Mouse (Mus musculus): ENCODE measurements at regions not wholly inside any gene's neighbourhood (a gene's known extent, or its start where the extent isn't known, plus 50 kb on each side); places are given as distances from the start of the nearest gene placed in this dataset.
A peak's percentile ranks its signal among the peaks of the same experiment; 100 is the strongest.

GRCm38 (mm10) chr3:52929827-52930605 is 87.0 kb downstream of the Cog6 start:
- ATAC-seq (ENCODE audit: low TSS enrichment) = no peak

- no peak for ATAC-seq (ENCODE audit: low TSS enrichment)
These were observed 89.6 kb downstream of the Cog6 start for GRCm38 (mm10) chr3:52927361-52927841.

GRCm38 (mm10) chr3:52926549-52926948 is 90.5 kb downstream of the Cog6 start:
- ATAC-seq (ENCODE audit: low TSS enrichment) = no peak

GRCm38 (mm10) chr3:52925223-52925622 is 91.8 kb downstream of the Cog6 start:
- no peak for ATAC-seq (ENCODE audit: low TSS enrichment)

- ATAC-seq (ENCODE audit: low TSS enrichment) = no peak
These were observed 92.4 kb downstream of the Cog6 start for GRCm38 (mm10) chr3:52924631-52925030.

GRCm38 (mm10) chr3:52923824-52924559 is 93.0 kb downstream of the Cog6 start:
- no peak for ATAC-seq (ENCODE audit: low TSS enrichment)

- no peak for ATAC-seq (ENCODE audit: low TSS enrichment)
These were observed 94.6 kb downstream of the Cog6 start for GRCm38 (mm10) chr3:52922411-52922810.

- ATAC-seq (ENCODE audit: low TSS enrichment) = peak; percentile 70
These were observed 110.0 kb downstream of the Cog6 start for GRCm38 (mm10) chr3:52906823-52907564.

- no peak for ATAC-seq (ENCODE audit: low TSS enrichment)
These were observed 113.0 kb downstream of the Cog6 start for GRCm38 (mm10) chr3:52904028-52904427.

- no peak for ATAC-seq (ENCODE audit: low TSS enrichment)
These were observed 119.4 kb downstream of the Cog6 start for GRCm38 (mm10) chr3:52897665-52898064.

GRCm38 (mm10) chr3:52896462-52896861 is 120.6 kb downstream of the Cog6 start:
- ATAC-seq (ENCODE audit: low TSS enrichment) = no peak

GRCm38 (mm10) chr3:52895751-52896150 is 121.3 kb downstream of the Cog6 start:
- no peak for ATAC-seq (ENCODE audit: low TSS enrichment)

GRCm38 (mm10) chr3:52894812-52895211 is 122.2 kb downstream of the Cog6 start:
- no peak for ATAC-seq (ENCODE audit: low TSS enrichment)

- ATAC-seq (ENCODE audit: low TSS enrichment) = no peak
These were observed 127.8 kb downstream of the Cog6 start for GRCm38 (mm10) chr3:52889156-52889715.

- no peak for ATAC-seq (ENCODE audit: low TSS enrichment)
These were observed 135.1 kb downstream of the Cog6 start for GRCm38 (mm10) chr3:52881981-52882380.

GRCm38 (mm10) chr3:52881139-52881538 is 135.9 kb downstream of the Cog6 start:
- no peak for ATAC-seq (ENCODE audit: low TSS enrichment)

- ATAC-seq (ENCODE audit: low TSS enrichment) = peak; percentile 59
These were observed 137.3 kb downstream of the Cog6 start for GRCm38 (mm10) chr3:52879700-52880099.

GRCm38 (mm10) chr3:52878334-52878733 is 138.7 kb downstream of the Cog6 start:
- no peak for ATAC-seq (ENCODE audit: low TSS enrichment)

GRCm38 (mm10) chr3:52872260-52872659 is 144.8 kb downstream of the Cog6 start:
- no peak for ATAC-seq (ENCODE audit: low TSS enrichment)

- no peak for ATAC-seq (ENCODE audit: low TSS enrichment)
These were observed 153.7 kb downstream of the Cog6 start for GRCm38 (mm10) chr3:52863146-52863849.

GRCm38 (mm10) chr3:52862026-52862425 is 155.0 kb downstream of the Cog6 start:
- no peak for ATAC-seq (ENCODE audit: low TSS enrichment)

Data from frontal cortex, adult (tissue).